Mouse (Mus musculus) cerebral cortex, adult 2 months (tissue): ENCODE results near the gene Hspa1l.

Experiments
- WGBS: fragments of 180-500 bp; shearing (Covaris S2); methylation state at CpG from one replicate; pipeline ENCODE4 v1.1.7; 2018; 5-methylcytosine and 5-hydroxymethylcytosine counted together

Hspa1l gene

DNA sequence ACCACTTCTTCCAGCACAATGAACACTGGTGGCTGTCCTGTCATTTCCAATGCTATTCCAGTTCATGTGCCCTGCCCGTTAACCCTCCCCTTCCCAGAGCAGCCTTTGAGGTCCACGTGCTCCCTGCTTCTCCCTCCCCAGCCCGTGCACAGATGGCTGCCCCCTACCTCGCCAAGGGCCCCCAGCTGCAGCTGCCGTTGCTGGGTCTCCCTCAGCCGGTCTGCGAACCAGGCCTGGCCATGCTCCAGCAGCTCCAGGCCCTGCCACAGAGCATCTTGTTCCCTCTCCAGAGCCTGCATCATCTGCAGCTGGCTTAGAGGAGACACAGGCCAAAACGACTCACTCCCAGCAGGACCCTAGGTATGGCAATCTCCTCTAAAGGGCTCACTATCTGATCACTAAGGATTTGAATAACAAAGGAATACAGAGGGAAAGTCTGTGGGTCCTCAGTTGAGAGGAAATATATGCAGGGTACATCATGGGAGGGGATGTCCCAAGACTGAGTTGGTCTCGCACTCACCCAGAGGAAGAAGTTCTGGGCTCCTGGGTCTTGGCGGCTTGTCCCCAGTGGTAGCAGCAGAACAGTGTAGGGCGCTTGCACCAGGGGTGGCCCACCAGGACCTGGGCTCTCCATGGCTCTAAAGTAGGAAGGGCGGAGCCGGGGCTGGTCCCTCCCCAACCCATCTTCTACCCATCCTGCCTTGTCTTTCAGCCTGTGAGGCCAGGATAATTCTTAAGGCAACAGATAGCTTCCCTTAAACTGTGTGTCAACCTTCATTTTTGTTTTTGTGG is 55.0 kb downstream of the Hspa1l start, which contains the start of gene Sapcd1:
Sapcd1 (minus strand) TSS at position 740 of the 792 bp plus-strand sequence.
- WGBS = 53% methylated on average over 13 of the region's 13 CpGs

DNA sequence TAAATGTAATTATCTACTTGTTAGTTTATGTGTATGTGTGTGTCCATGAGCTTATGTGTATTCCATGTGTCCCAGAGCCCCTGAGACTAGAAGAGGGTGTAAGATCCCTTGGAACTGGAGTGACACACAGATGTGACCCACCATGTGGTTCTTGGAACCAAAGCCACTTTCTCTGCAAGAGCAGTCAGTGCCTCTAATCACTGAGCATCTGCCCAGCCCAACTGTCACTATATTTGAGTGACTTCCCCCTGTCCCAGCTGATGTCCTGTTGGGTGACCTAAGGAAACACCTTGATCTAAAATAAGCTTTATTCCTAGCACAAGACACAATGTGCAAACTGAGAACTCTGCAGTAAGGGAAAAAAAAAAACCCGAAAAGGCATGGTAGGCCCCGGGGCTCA is 55.8 kb downstream of the Hspa1l start:
- 88% methylated on average over 2 of the region's 2 CpGs for WGBS
